In genomic region chr7:120834863-120835372, GRCm38 (mm10) we compare ENCODE assay signal across 8 mouse cellular contexts. TPM values are rescaled to one million over a fixed set of nuclear protein-coding genes. Genes with fewer than 3 reads are reported as not detected.
DNase-seq lines count a peak whose midpoint lies in the region; ATAC-seq and TF ChIP-seq lines count a peak whose summit lies in the region.

No protein-coding gene starts in this region.

- DNase-seq in left cerebral cortex, adult 18-20 months (ENCODE audit: low spot score in 2 of 2) = peak; percentile 61 to 69
- DNase-seq in left cerebral cortex, adult 11 months (ENCODE audit: low spot score) = no peak
- DNase-seq in embryo, embryonic 10 days (ENCODE audit: low spot score) = peak; percentile 82
- DNase-seq in gastrocnemius, postnatal 14 days = peak; percentile 59
- DNase-seq in left cerebral cortex, postnatal 4 days = peak; percentile 50
- DNase-seq in midbrain, embryonic 10.5 days (ENCODE audit: low spot score) = peak; percentile 72

- H3K27ac ChIP-seq in midbrain, embryonic 10.5 days (replicated peaks) = 0 out of 2 replicates have a peak overlapping the region, but pooled peaks have one; percentile 46
- H3K27ac ChIP-seq in small intestine, adult 2 months (ENCODE audit: insufficient read depth, low read depth, low read length) = peak overlapping the region; percentile 78

- intact Hi-C loops in gastrocnemius, postnatal 14 days (cut with DNase I; ENCODE audit: low total_unique reads) = loop anchor here (5.0 kb wide), 1 partner anchor 82 kb away; the partner anchor contains the start of gene Polr3e
- intact Hi-C loops in left cerebral cortex, postnatal 4 days (cut with DNase I) = loop anchor here (2.0 kb wide), 1 partner anchor 82 kb away; the partner anchor contains the start of gene Polr3e

- peak overlapping the region; percentile 61 for H3K4me3 ChIP-seq in midbrain, embryonic 10.5 days
- H3K4me3 ChIP-seq in small intestine, adult 2 months (ENCODE audit: low read depth, low read length) = peak overlapping the region; percentile 70

- peaks cover 24% of the 10 kb centered on the region for H3K4me1 ChIP-seq in midbrain, embryonic 10.5 days
- H3K4me1 ChIP-seq in small intestine, adult 2 months (ENCODE audit: control insufficient read depth, insufficient read depth, insufficient read length, low read length) = peaks cover 6% of the 10 kb centered on the region; the same call in 1 of the 2 replicates

- H3K36me3 ChIP-seq in midbrain, embryonic 10.5 days = no peaks in the 10 kb centered on the region
- H3K36me3 ChIP-seq in small intestine, adult 2 months (ENCODE audit: control insufficient read depth, insufficient read depth, low read length) = no peaks in the 10 kb centered on the region

- WGBS in midbrain, embryonic 10.5 days = 23% methylated on average over 14 of the region's 14 CpGs
- WGBS in small intestine, adult 2 months = 1% methylated on average over 14 of the region's 14 CpGs

- H3K27me3 ChIP-seq in midbrain, embryonic 10.5 days (ENCODE audit: low read depth, poor library complexity, severe bottlenecking) = peaks cover 43% of the 10 kb centered on the region
- H3K27me3 ChIP-seq in small intestine, adult 2 months (ENCODE audit: control insufficient read depth, insufficient read depth, low read length) = no peaks in the 10 kb centered on the region

- TF ChIP-seq POLR2A in small intestine, adult 2 months (IDR thresholded peaks at IDR 0.05; ENCODE audit: low read depth, low read length) = no peak; the same call in 1 of the 2 replicates

- peak; percentile 80 for ATAC-seq in inflammation-experienced regulatory T-cells, adult 6 months

- H3K9me3 ChIP-seq in midbrain, embryonic 10.5 days (replicated peaks) = no peaks in the 10 kb centered on the region

- peak; percentile 6; the same call in 1 of the 2 replicates for TF ChIP-seq CTCF in small intestine, adult 2 months (IDR thresholded peaks at IDR 0.05; ENCODE audit: extremely low read depth, insufficient read length, insufficient replicate concordance, low read depth, low read length)

RNA-seq across cellular contexts. Expression of gene Eef2k, which starts 7.7 kb away (rescaled TPM):
- total RNA-seq in left cerebral cortex, adult 18-20 months (2021) = 10 to 100 TPM; 29.2 to 30.4 TPM
- total RNA-seq in gastrocnemius, postnatal 14 days (2021) = 10 to 100 TPM; 50.3 to 61.8 TPM
- polyA plus RNA-seq in inflammation-experienced regulatory T-cells, adult 6 months (2017; shearing (Covaris generic)) = 1 to 10 TPM in 2 of 3 experiments, under 1 TPM in 1; 0.73 to 2.7 (median 2.2) TPM
- 10 to 100 TPM; 74.3 to 74.6 TPM for total RNA-seq in left cerebral cortex, postnatal 4 days (2021)
- polyA plus RNA-seq in midbrain, embryonic 10.5 days (2016; fragmentation: Nextera tagmentation; extraction: Ambion mirVana) = 24.0 and 26.1 TPM in 2 replicates
- 9.4 and 22.8 TPM in 2 replicates for polyA plus RNA-seq in small intestine, adult 2 months (2012; rRNA removed)

RNA-seq across cellular contexts. Expression of gene Gm5737, which starts 22.8 kb away (rescaled TPM):
- total RNA-seq in left cerebral cortex, adult 18-20 months (2021) = not detected
- under 1 TPM; 0.49 to 0.60 TPM for total RNA-seq in gastrocnemius, postnatal 14 days (2021)
- not detected for polyA plus RNA-seq in inflammation-experienced regulatory T-cells, adult 6 months (2017; shearing (Covaris generic))
- total RNA-seq in left cerebral cortex, postnatal 4 days (2021) = under 1 TPM; 0.28 to 0.40 TPM
- polyA plus RNA-seq in midbrain, embryonic 10.5 days (2016; fragmentation: Nextera tagmentation; extraction: Ambion mirVana) = not detected in 2 replicates
- not detected in 2 replicates for polyA plus RNA-seq in small intestine, adult 2 months (2012; rRNA removed)
